Mouse (Mus musculus) cerebellum, adult 2 months (tissue): ENCODE data around the gene Cd47. TPM values are rescaled to one million over a fixed set of nuclear protein-coding genes. Genes with fewer than 3 reads are reported as not detected.

ENCODE experiments used
- DNase-seq, 2 experiments: peaks; one replicate each; pipeline ENCODE4 v3.0.0; 2021
- H3K27ac ChIP-seq: fragments of 200-500 bp; 2 replicates; pipeline ENCODE4 v1.5.1; 2012; ENCODE audit warnings: low read length, control low read depth, inconsistent platforms; ENCODE audit not compliant: insufficient read depth
- H3K27me3 ChIP-seq: fragments of 200-500 bp; 2 replicates; pipeline ENCODE4 v1.6.1; 2012; ENCODE audit warnings: inconsistent platforms, mild to moderate bottlenecking, low read length, moderate library complexity; ENCODE audit not compliant: control insufficient read depth, insufficient read depth
- H3K4me1 ChIP-seq: fragments of 200-500 bp; 2 replicates; pipeline ENCODE4 v1.6.1; 2011; ENCODE audit warnings: low read length; ENCODE audit not compliant: control insufficient read depth, insufficient read depth
- H3K4me3 ChIP-seq: fragments of 200-500 bp; replicated peaks from 2 replicates; pipeline ENCODE3; 2011; ENCODE audit warnings: mild to moderate bottlenecking, low read depth, low read length, control low read depth; ENCODE audit not compliant: insufficient read depth
- CTCF ChIP-seq: fragments of 200-500 bp; IDR thresholded peaks from 2 replicates; pipeline ENCODE4 v1.5.1; 2011; ENCODE audit warnings: low read depth, mild to moderate bottlenecking, control low read depth, low read length, moderate library complexity, borderline replicate concordance; ENCODE audit not compliant: insufficient read depth
- POLR2A ChIP-seq: fragments of 200-500 bp; IDR thresholded peaks from 2 replicates; pipeline ENCODE4 v1.6.1; 2011; ENCODE audit warnings: low read length, control low read depth, borderline replicate concordance; ENCODE audit not compliant: insufficient read depth
- WGBS: fragments of 180-500 bp; shearing (Covaris S2); methylation state at CpG from one replicate; pipeline ENCODE4 v1.1.7; 2018; 5-methylcytosine and 5-hydroxymethylcytosine counted together
- polyA plus RNA-seq: library from polyadenylated mRNA; depleted of rRNA; stranded (reverse); fragments of >200 nt; gene quantifications from 2 replicates; pipeline ENCODE4 v1.2.3, GENCODE M21; 2012

The Cd47 gene
- polyA plus RNA-seq, 1 experiment: 123 TPM

DNA sequence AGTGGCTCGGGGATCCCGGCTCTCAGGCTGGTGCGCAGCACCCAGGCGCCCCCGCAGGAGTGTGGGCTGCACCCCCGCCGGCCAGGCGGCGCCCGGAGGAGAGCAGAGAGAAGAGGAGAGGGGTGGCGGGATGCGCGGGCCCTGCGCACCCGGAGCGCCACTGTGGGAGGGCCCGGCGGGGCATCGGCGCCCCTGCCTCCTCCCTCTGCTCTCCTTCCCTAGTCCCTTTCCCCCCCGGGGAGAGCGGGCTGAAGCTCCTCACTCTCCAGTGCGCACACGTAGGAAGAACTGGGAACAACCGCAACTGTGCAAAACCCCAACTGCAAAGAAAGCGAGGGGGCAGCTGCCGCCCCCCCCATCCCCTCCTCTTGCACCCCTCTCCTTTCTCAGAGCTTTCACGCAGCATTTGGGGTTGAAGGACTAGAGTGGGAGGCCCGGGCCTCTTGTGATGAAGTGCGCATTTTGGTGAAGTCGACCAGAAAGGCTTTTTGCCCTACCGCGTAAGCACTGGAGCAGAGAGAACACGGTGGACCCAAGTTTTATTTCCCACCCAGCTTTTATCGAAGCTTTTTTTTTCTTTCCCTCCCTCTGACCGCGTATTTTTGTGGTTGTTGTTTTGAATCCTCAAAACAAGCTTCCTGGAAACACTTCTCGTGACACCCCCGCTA lies 55.6 kb downstream of the Cd47 start:
- Histone ChIP-seq H3K4me1 (peaks cover 6% of the 10 kb centered on the region), H3K27ac (peak overlapping the region; percentile 93), H3K27me3 (no peaks in the 10 kb centered on the region), H3K4me3 (peak overlapping the region; percentile 60)
- TF ChIP-seq POLR2A (no peak), CTCF (no peak)
- DNase-seq: peak in 1 of 2 experiments; percentile 79
- WGBS: under 1% methylated on average over 37 of the region's 39 CpGs

DNA sequence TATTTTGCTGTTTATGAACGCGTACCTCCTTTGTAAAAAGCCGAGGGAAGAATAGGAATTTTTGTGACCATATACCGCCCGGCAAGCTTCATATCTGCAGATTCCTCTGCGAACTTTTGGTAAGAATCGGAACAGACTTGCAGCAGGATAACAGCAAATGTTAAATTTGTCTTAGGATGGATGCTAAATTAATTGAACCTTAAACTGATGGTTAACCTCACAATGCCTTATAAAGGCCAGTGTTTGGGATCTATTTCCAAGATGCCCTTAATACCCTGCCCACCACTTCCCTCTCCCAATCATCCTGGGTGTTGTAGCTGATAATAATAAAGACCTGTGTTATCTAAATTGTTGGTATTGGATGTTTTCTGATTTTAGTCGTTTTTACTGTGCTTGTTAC lies 56.3 kb downstream of the Cd47 start:
- TF ChIP-seq CTCF: no peak
- no peak for TF ChIP-seq POLR2A
- H3K27ac ChIP-seq: peak overlapping the region; percentile 93; the same call in 1 of the 2 replicates
- peak overlapping the region; percentile 60 for H3K4me3 ChIP-seq
- peaks cover 10% of the 10 kb centered on the region for H3K4me1 ChIP-seq
- 3% methylated on average over 8 of the region's 8 CpGs for WGBS
- DNase-seq: no peak
- H3K27me3 ChIP-seq: no peaks in the 10 kb centered on the region

DNA sequence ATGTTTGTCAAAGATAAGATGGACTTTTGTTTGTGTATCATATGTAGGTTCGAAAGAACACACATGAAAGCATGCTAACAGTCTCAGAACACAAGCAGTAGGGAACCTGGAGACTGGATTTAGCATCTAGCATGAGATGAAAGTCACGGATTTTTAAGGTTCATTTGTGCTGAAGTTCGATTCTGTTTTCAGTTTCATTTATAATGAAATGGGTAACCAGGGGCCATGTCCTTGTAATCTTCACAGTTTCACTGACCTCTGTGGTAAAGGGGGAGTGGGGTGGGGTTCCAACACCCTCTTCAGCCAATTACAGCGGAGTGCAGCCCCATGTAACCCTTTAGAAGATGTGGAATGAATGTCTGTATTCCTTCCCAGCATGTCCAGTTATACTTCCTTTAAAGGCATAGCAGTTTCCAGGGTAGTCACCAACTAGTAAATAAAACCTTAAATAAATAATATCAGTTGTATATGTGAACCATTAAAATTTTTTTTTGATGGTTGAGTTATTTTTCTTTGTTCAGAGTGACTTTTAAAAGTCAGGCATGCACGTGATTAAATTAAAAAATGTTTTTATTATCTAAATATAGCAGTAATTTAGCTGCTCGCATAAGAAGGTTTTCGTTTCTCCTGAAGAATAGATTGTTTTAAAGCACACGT lies 57.3 kb downstream of the Cd47 start:
- Histone ChIP-seq H3K4me3 (peak overlapping the region; percentile 60), H3K27ac (no peak overlapping the region), H3K4me1 (peaks cover 14% of the 10 kb centered on the region), H3K27me3 (no peaks in the 10 kb centered on the region)
- WGBS: 8% methylated on average over 8 of the region's 8 CpGs
- TF ChIP-seq CTCF (no peak), POLR2A (no peak)
- peak in 1 of 2 experiments; percentile 29 for DNase-seq

DNA sequence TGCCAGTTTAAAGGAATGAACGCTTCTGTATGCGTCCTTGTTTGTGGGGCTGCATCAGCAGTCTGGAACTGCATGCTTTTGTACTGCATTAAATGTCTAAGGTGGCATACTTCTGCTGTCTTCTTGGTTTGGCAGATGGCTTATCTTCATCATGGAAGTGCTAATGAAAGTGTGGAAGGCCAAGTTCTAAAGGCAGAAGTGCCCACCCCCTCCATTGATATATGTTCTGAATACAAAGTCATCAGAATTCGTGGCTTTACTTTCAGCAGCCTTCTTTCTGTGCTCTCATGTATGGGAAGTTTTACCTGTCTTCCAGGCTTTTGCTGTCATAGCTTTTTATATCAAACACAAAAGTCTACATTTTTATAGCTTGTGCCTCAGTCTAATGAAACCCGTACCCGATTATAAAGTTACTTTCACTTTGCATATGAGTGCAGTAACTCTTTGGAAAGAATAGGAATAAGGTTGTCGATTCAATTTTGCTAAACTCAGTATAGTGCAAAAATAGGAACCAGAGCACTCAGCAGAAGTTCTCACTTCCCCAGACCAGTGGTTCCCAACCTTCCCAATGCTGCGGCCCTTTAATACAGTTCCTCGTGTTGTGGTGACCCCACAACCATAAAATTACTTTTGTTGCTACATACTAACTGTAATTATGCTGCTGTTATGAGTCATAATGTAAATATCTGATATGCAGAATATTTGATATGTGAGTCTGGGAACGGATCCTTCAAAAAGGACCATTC lies 58.0 kb downstream of the Cd47 start:
- no peaks in the 10 kb centered on the region for H3K27me3 ChIP-seq
- H3K4me1 ChIP-seq: peaks cover 14% of the 10 kb centered on the region
- TF ChIP-seq POLR2A: no peak
- TF ChIP-seq CTCF: no peak
- WGBS: 26% methylated on average over 9 of the region's 9 CpGs
- peak overlapping the region; percentile 54 for H3K4me3 ChIP-seq
- no peak for DNase-seq
- H3K27ac ChIP-seq: no peak overlapping the region

DNA sequence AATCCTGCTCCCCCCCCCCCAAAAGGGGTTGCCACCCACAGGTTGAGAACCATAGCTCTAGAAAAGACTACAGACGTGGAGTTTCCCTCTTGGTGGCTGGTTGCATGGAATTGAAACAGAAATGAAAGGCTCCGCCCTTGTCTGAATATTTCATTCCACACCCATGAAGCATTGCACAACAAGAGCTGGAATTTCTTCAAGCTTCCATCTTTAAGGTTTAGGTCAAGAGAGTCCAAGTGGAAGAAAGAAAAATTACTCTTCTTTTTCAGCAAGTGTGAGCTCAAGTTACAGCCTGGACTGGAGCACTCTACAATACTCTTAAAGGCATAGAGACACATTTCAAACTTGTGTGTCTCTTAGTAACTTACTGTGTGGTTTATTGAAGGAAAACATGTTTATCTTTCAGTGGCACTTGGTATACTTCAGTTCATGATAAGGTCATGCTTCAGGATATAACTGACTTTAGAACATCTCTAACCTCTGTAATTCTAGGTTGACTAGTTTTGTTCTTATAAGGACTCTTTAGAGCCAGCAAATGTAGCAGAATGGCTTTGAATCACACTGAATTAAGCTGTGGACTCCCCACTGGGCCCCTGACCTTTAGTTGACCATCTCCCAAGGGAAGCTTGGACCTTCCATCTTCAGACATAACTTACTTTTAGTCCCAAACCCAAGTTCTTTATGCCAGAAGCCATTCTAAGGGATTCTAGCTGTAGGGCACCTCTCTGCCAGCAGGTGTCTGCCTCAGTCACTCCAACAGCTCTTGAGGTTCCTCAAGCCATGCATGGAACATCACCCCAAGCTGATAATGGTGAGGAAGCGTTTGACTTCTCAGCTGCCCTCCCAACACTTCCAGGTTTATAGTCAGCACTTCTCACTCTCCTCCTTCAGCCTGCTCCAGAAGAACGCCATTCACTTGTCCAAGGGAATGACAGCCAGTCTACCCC lies 58.8 kb downstream of the Cd47 start:
- 52% methylated on average over 4 of the region's 4 CpGs for WGBS
- peak in 1 of 2 experiments; percentile 24 for DNase-seq
- TF ChIP-seq CTCF: no peak
- TF ChIP-seq POLR2A: no peak
- peaks cover 17% of the 10 kb centered on the region for H3K4me1 ChIP-seq
- no peaks in the 10 kb centered on the region for H3K27me3 ChIP-seq
- H3K4me3 ChIP-seq: peak overlapping the region; percentile 6
- H3K27ac ChIP-seq: no peak overlapping the region

DNA sequence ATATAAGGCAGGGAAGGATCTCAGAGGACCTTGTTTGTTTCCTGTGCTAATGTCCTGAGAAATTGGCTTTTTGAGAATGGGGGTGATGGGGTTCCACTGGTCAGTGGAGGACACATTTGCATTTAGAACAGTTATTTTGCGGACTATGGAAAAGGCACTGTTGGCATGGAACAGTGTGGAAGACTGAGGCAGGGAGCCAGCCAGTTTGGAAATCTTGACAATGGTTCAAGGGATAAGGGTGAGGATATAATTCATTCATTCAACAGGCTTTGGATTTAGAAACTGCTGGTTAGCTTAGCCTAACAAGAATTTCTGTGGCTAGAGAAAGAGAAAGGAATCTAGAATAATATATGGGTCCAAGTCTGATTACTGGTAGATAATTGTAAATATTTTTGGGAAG lies 61.7 kb downstream of the Cd47 start:
- H3K27ac ChIP-seq: no peak overlapping the region
- no peak overlapping the region for H3K4me3 ChIP-seq
- TF ChIP-seq POLR2A (no peak), CTCF (no peak)
- DNase-seq: no peak
- H3K4me1 ChIP-seq: peaks cover 17% of the 10 kb centered on the region
- 14% methylated on average over 1 of the region's 1 CpGs for WGBS
- no peaks in the 10 kb centered on the region for H3K27me3 ChIP-seq

DNA sequence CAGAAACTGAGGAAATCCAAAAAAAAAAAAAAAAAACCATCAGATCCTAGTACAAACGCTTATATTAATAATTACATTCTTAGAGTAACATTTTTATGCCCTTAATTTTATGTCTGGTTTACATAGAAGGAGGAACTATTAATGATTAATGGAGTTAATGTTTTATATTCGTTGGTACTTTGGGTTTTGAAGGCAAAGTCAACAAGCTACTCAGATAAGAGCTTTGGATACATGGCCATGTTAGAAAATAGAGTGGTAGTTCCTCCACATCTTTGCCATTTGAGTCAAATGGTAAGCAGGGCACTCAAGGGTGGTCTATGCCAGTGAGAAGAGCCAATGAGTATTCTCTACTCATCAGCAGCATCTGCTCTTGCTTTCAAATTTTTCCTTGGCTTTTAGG lies 66.3 kb downstream of the Cd47 start:
- 90% methylated on average over 2 of the region's 2 CpGs for WGBS
- Histone ChIP-seq H3K4me1 (peaks cover 14% of the 10 kb centered on the region; the same call in 1 of the 2 replicates), H3K27ac (no peak overlapping the region), H3K4me3 (no peak overlapping the region), H3K27me3 (no peaks in the 10 kb centered on the region)
- DNase-seq: no peak
- TF ChIP-seq POLR2A (no peak), CTCF (no peak)
